Mouse (Mus musculus) CH12.LX (cell line): Measurements from ENCODE around the gene Mical3. TPM values are rescaled to one million over a fixed set of nuclear protein-coding genes. Genes with fewer than 3 reads are reported as not detected.

Source experiments
- DNase-seq: peaks from one replicate; pipeline ENCODE4 v3.0.0-alpha.2; 2013; ENCODE audit errors: extremely low read depth
- H3K27ac ChIP-seq: 2 replicates; pipeline ENCODE4 v1.5.1; 2012; ENCODE audit warnings: low read depth, mild to moderate bottlenecking, control low read depth, moderate library complexity; ENCODE audit not compliant: insufficient read depth
- H3K27me3 ChIP-seq: replicated peaks from 2 replicates; pipeline ENCODE3; 2012; ENCODE audit warnings: inconsistent platforms
- H3K36me3 ChIP-seq, 2 experiments: replicated peaks in 1 of 2; 2 replicates each; pipeline versions ENCODE3 to v1.6.1; 2012; ENCODE audit warnings: inconsistent platforms in 1 of 2, low read length in 1 of 2, mild to moderate bottlenecking in 1 of 2, mixed read lengths in 1 of 2, moderate library complexity in 1 of 2; ENCODE audit not compliant: control insufficient read depth in 1 of 2, insufficient read depth in 1 of 2
- H3K4me1 ChIP-seq, 2 experiments: 2 replicates each; pipeline ENCODE4 v1.6.1; 2012; ENCODE audit warnings: inconsistent platforms in 1 of 2, moderate library complexity in 1 of 2; ENCODE audit not compliant: insufficient read depth in 2 of 2, control insufficient read depth in 1 of 2
- H3K4me2 ChIP-seq: 2 replicates; pipeline ENCODE4 v1.6.1; 2012; ENCODE audit warnings: low read depth, mild to moderate bottlenecking, control low read depth; ENCODE audit not compliant: poor library complexity, insufficient read depth, severe bottlenecking
- H3K4me3 ChIP-seq, 3 experiments: fragments of 150-350 bp in 1 of 3; sonication (generic) in 1 of 3; replicated peaks in 1 of 3; 2 replicates each; pipeline versions ENCODE3 to v1.5.1; 2011 to 2012; ENCODE audit warnings: low read depth in 2 of 3, low read length in 2 of 3, mild to moderate bottlenecking in 2 of 3, moderate library complexity in 2 of 3, control low read depth in 1 of 3, improper control_type of control experiment in 1 of 3, inconsistent platforms in 1 of 3, mixed read lengths in 1 of 3; ENCODE audit not compliant: poor library complexity in 1 of 3
- H3K79me2 ChIP-seq: replicated peaks from 2 replicates; pipeline ENCODE4 v1.6.1; 2012; ENCODE audit warnings: mild to moderate bottlenecking, moderate library complexity; ENCODE audit not compliant: control insufficient read depth, poor library complexity, insufficient read depth, severe bottlenecking; ENCODE audit errors: extremely low read depth
- H3K9ac ChIP-seq: 2 replicates; pipeline ENCODE4 v1.6.1; 2012; ENCODE audit warnings: low read depth, mild to moderate bottlenecking, control low read depth, moderate library complexity; ENCODE audit not compliant: insufficient read depth
- H3K9me3 ChIP-seq: replicated peaks from 2 replicates; pipeline ENCODE3; 2012; ENCODE audit warnings: low read length, inconsistent platforms, mixed read lengths
- CHD2 ChIP-seq: IDR thresholded peaks from 2 replicates; pipeline ENCODE4 v1.6.1; 2011; ENCODE audit warnings: low read length, improper control_type of control experiment
- EP300 ChIP-seq: IDR thresholded peaks from 2 replicates; pipeline ENCODE4 v1.6.1; 2011; ENCODE audit warnings: low read length, improper control_type of control experiment
- ETS1 ChIP-seq: conservative IDR thresholded peaks from 2 replicates; pipeline ENCODE4 v1.6.1; 2012; ENCODE audit warnings: low read depth, mild to moderate bottlenecking, inconsistent platforms, low read length, improper control_type of control experiment, moderate library complexity
- GABPA ChIP-seq: IDR thresholded peaks from 2 replicates; pipeline ENCODE4 v1.6.1; 2012; ENCODE audit warnings: low read depth, low read length, improper control_type of control experiment, inconsistent platforms; ENCODE audit not compliant: insufficient replicate concordance
- IRF4 ChIP-seq: IDR thresholded peaks from 2 replicates; pipeline ENCODE4 v1.6.1; 2014; ENCODE audit warnings: low read depth, mild to moderate bottlenecking, inconsistent platforms, low read length, improper control_type of control experiment
- JUN ChIP-seq: IDR thresholded peaks from 2 replicates; pipeline ENCODE4 v1.6.1; 2011; ENCODE audit warnings: low read depth, mild to moderate bottlenecking, low read length, improper control_type of control experiment, moderate library complexity; ENCODE audit not compliant: insufficient read depth
- JUND ChIP-seq: conservative IDR thresholded peaks from 2 replicates; pipeline ENCODE4 v1.6.1; 2011; ENCODE audit warnings: low read depth, low read length, improper control_type of control experiment
- MAZ ChIP-seq: IDR thresholded peaks from 2 replicates; pipeline ENCODE4 v1.6.1; 2012; ENCODE audit warnings: low read depth, mild to moderate bottlenecking, inconsistent platforms, low read length, improper control_type of control experiment, moderate library complexity
- NELFE ChIP-seq: IDR thresholded peaks from 2 replicates; pipeline ENCODE4 v1.6.1; 2011; ENCODE audit warnings: low read depth, low read length, improper control_type of control experiment
- PAX5 ChIP-seq: IDR thresholded peaks from 2 replicates; pipeline ENCODE4 v1.6.1; 2012; ENCODE audit warnings: low read length, inconsistent platforms, mixed read lengths
- POLR2AphosphoS2 ChIP-seq: IDR thresholded peaks from 2 replicates; pipeline ENCODE4 v1.6.1; 2011; ENCODE audit warnings: low read depth, low read length, improper control_type of control experiment
- SIN3A ChIP-seq: IDR thresholded peaks from 2 replicates; pipeline ENCODE4 v1.6.1; 2012; ENCODE audit warnings: low read length, improper control_type of control experiment, inconsistent platforms
- SMC3 ChIP-seq: IDR thresholded peaks from 2 replicates; pipeline ENCODE4 v1.6.1; 2011; ENCODE audit warnings: low read depth, low read length, improper control_type of control experiment
- TBP ChIP-seq: conservative IDR thresholded peaks from 2 replicates; pipeline ENCODE4 v1.6.1; 2011; ENCODE audit warnings: low read depth, low read length, improper control_type of control experiment
- TCF12 ChIP-seq: IDR thresholded peaks from 2 replicates; pipeline ENCODE4 v1.6.1; 2014; ENCODE audit warnings: low read depth, mild to moderate bottlenecking, inconsistent platforms, low read length, improper control_type of control experiment
- USF1 ChIP-seq: IDR thresholded peaks from 2 replicates; pipeline ENCODE4 v1.6.1; 2014; ENCODE audit warnings: low read depth, mild to moderate bottlenecking, inconsistent platforms, low read length, improper control_type of control experiment
- ZMIZ1 ChIP-seq: IDR thresholded peaks from 2 replicates; pipeline ENCODE4 v1.6.1; 2012; ENCODE audit warnings: low read depth, mild to moderate bottlenecking, inconsistent platforms, low read length, improper control_type of control experiment
- ZNF384 ChIP-seq: IDR thresholded peaks from 2 replicates; pipeline ENCODE4 v1.6.1; 2012; ENCODE audit warnings: low read depth, low read length, improper control_type of control experiment, inconsistent platforms
- dilution Hi-C: fragments of 300-500 bp; cut with MboI; formaldehyde crosslinking; loops from 2 replicates; pipeline ENCODE4 v1.14.3; 2020; ENCODE audit warnings: low sequenced_read_pairs; ENCODE audit not compliant: extremely low pct_unique_long_range_greater_than_20kb, extremely low pct_ligation_motif_present
- in situ Hi-C: fragments of 300-500 bp; cut with MboI; formaldehyde crosslinking; loops from 3 replicates; pipeline ENCODE4 v1.14.3; 2019; ENCODE audit warnings: low sequenced_read_pairs, low pct_ligation_motif_present, low pct_unique_long_range_greater_than_20kb, mixed read lengths
- polyA plus RNA-seq: library from polyadenylated mRNA; unstranded; fragments of >175 nt; gene quantifications from 2 replicates; pipeline ENCODE4 v1.2.1, GENCODE M21; 2012; ENCODE audit warnings: low read depth; ENCODE audit not compliant: insufficient read length
- total RNA-seq, 2 experiments: library from RNA; depleted of rRNA; stranded (reverse); fragments of 300-350 nt in 1 of 2; fragments of >200 nt in 1 of 2; gene quantifications; 2 replicates each; pipeline ENCODE4 v1.2.3; 2012 to 2014

Mical3 gene
- total and polyA plus RNA-seq, 3 experiments: 10.2 to 56.3 (median 26.8) TPM

- H3K79me2 ChIP-seq: no peaks in the 10 kb centered on the region
- peaks cover 6 to 81% of the 10 kb centered on the region in 2 experiments for H3K36me3 ChIP-seq
- H3K9me3 ChIP-seq: no peaks in the 10 kb centered on the region
- no peak overlapping the region for H3K4me3 ChIP-seq
- no peak overlapping the region for H3K9ac ChIP-seq
- peaks cover 8 to 32% of the 10 kb centered on the region in 2 experiments for H3K4me1 ChIP-seq
- DNase-seq: no peak
- dilution Hi-C loops: no loop called here
- H3K27ac ChIP-seq: no peak overlapping the region
- TF ChIP-seq NELFE: no peak
- no peak for TF ChIP-seq CHD2
- no peak for TF ChIP-seq ETS1
- TF ChIP-seq, all 38 proteins: peak for 0
- in situ Hi-C loops: no loop called here
- Histone ChIP-seq H3K4me2 (no peak overlapping the region), H3K27me3 (no peaks in the 10 kb centered on the region)
Observed at GRCm38 (mm10) chr6:120987571-120988084, 143.2 kb downstream of the Mical3 start.

- Histone ChIP-seq H3K9me3 (no peaks in the 10 kb centered on the region), H3K4me3 (no peak overlapping the region), H3K9ac (no peak overlapping the region), H3K79me2 (no peaks in the 10 kb centered on the region), H3K4me1 (peaks cover 8 to 37% of the 10 kb centered on the region in 2 experiments), H3K27ac (no peak overlapping the region), H3K4me2 (no peak overlapping the region), H3K36me3 (peaks cover 6 to 82% of the 10 kb centered on the region in 2 experiments), H3K27me3 (no peaks in the 10 kb centered on the region)
- dilution Hi-C loops (no loop called here), in situ Hi-C loops (no loop called here)
- TF ChIP-seq POLR2AphosphoS2 (no peak), SIN3A (no peak), TCF12 (no peak), ZMIZ1 (no peak)
- no peak for DNase-seq
Observed at GRCm38 (mm10) chr6:120987164-120987563, 143.6 kb downstream of the Mical3 start.

GRCm38 (mm10) chr6:120986172-120986571 lies 144.6 kb downstream of the Mical3 start:
- Histone ChIP-seq H3K4me3 (no peak overlapping the region), H3K27me3 (no peaks in the 10 kb centered on the region), H3K27ac (no peak overlapping the region), H3K4me1 (peaks cover 8 to 46% of the 10 kb centered on the region in 2 experiments), H3K9ac (no peak overlapping the region), H3K9me3 (no peaks in the 10 kb centered on the region), H3K79me2 (no peaks in the 10 kb centered on the region), H3K36me3 (peaks cover 6 to 84% of the 10 kb centered on the region in 2 experiments), H3K4me2 (no peak overlapping the region)
- in situ Hi-C loops: no loop called here
- dilution Hi-C loops: no loop called here
- no peak for DNase-seq
- TF ChIP-seq IRF4: no peak
- no peak for TF ChIP-seq MAZ
- TF ChIP-seq PAX5: no peak
- no peak for TF ChIP-seq ZNF384
- TF ChIP-seq JUND: no peak
- no peak for TF ChIP-seq SMC3
- no peak for TF ChIP-seq EP300
- TF ChIP-seq USF1: no peak
- TF ChIP-seq JUN: no peak
- no peak for TF ChIP-seq CHD2
- no peak for TF ChIP-seq POLR2AphosphoS2
- TF ChIP-seq GABPA: no peak
- no peak for TF ChIP-seq ETS1
- TF ChIP-seq TBP: no peak
